Mouse (Mus musculus) bone marrow, adult 2 months (tissue): ENCODE measurements around the gene Mafk.

Experiments
- CTCF ChIP-seq: fragments of 200-500 bp; IDR thresholded peaks from 2 replicates; pipeline ENCODE4 v1.5.1; 2011; ENCODE audit warnings: low read length, control low read depth; ENCODE audit not compliant: control insufficient read depth, insufficient read depth
- POLR2A ChIP-seq: fragments of 200-500 bp; IDR thresholded peaks from 2 replicates; pipeline ENCODE4 v1.6.1; 2011; ENCODE audit warnings: low read depth, mild to moderate bottlenecking, control low read depth, low read length, borderline replicate concordance; ENCODE audit not compliant: control insufficient read depth

DNA sequence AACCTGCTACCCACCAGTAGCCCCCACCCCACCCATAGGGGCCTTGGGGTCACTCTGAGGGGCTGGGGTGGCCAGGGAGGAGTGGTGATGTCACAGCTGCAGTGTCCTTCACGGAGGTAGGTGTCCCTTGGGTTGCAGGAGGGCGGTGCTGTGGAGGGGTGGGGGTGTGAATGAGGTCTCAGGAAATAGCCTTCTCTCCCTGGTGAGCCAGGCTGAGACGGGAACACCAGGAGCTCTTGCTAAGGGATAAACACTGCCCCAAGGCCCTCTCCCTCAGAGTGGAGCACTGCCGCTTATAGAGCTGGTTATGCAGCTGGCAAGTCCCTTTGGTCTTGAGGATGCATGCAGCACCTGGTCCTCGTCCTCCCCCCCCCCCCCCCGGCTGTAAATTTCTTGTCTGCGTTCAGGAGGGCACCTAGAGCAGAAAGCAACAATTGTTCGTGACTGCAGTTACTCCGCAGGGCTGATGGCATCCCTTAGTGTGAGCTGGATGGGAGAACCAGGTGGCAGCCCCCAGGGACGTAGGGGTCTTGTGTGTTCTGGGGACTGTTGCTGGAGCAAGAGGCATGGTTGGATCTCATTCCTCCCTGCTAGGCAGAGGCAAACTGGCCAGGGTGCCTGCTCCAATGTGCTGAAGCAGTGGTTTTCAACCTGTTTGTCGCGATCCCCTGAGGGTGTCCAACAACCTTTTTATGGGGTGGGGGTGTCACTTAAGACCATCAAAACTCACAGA lies 7.0 kb downstream of the Mafk start:
- TF ChIP-seq CTCF = no peak
- no peak for TF ChIP-seq POLR2A
